Mouse (Mus musculus) liver, embryonic 16.5 days (tissue): Measurements from ENCODE around the gene Mxra7. TPM values are rescaled to one million over a fixed set of nuclear protein-coding genes. Genes with fewer than 3 reads are reported as not detected.
A peak's percentile ranks its signal among the peaks of the same experiment; 100 is the strongest.
"Not testable (repeated sequence)": the region's sequence is repeated elsewhere in the genome, so short reads cannot be mapped to it uniquely, and the experiment has no call there.

Experiments
- ATAC-seq: fragments of 200-750 bp; cut with Nextera tagmentation; 2 replicates; pipeline ENCODE4 v1.8.0; 2017; ENCODE audit warnings: low read depth, mild to moderate bottlenecking, moderate number of reproducible peaks, moderate library complexity
- H3K27ac ChIP-seq: fragments of 300-500 bp; sonication (generic); 2 replicates; pipeline ENCODE4 v1.5.1; 2014; ENCODE audit warnings: mild to moderate bottlenecking, low read length
- H3K27me3 ChIP-seq: fragments of 300-500 bp; sonication (generic); 2 replicates; pipeline ENCODE4 v1.6.1; 2014; ENCODE audit warnings: low read depth, low read length, mixed read lengths; ENCODE audit not compliant: control insufficient read depth, insufficient read depth
- H3K36me3 ChIP-seq: fragments of 300-500 bp; sonication (generic); 2 replicates; pipeline ENCODE4 v1.6.1; 2014; ENCODE audit warnings: mild to moderate bottlenecking; ENCODE audit not compliant: control insufficient read depth, insufficient read depth
- H3K4me1 ChIP-seq: fragments of 300-500 bp; sonication (generic); 2 replicates; pipeline ENCODE4 v1.6.1; 2014; ENCODE audit warnings: low read depth, low read length, mixed read lengths; ENCODE audit not compliant: control insufficient read depth
- H3K4me2 ChIP-seq: fragments of 300-500 bp; sonication (generic); 2 replicates; pipeline ENCODE4 v1.6.1; 2014; ENCODE audit warnings: low read depth, low read length, mixed read lengths
- H3K4me3 ChIP-seq: fragments of 300-500 bp; sonication (generic); 2 replicates; pipeline ENCODE4 v1.5.1; 2014; ENCODE audit warnings: low read depth, mild to moderate bottlenecking, low read length
- H3K9ac ChIP-seq: fragments of 300-500 bp; sonication (generic); 2 replicates; pipeline ENCODE4 v1.6.1; 2014; ENCODE audit warnings: low read depth, low read length
- H3K9me3 ChIP-seq: fragments of 300-500 bp; sonication (generic); replicated peaks from 2 replicates; pipeline ENCODE4 v1.6.1; 2016; ENCODE audit warnings: low read length; ENCODE audit not compliant: control insufficient read depth
- WGBS: fragments of 180-500 bp; shearing (Covaris S2); extraction: QIAGEN DNeasy Blood & Tissue Kit; methylation state at CpG from one replicate; pipeline ENCODE4 v1.1.7; 2014; ENCODE audit not compliant: insufficient replicate concordance; 5-methylcytosine and 5-hydroxymethylcytosine counted together
- polyA plus RNA-seq: library from polyadenylated mRNA; unstranded; fragments of >200 nt; fragmentation: Nextera tagmentation; extraction: Ambion mirVana; gene quantifications from 2 replicates; pipeline ENCODE4 v1.2.1, GENCODE M21; 2015

Mxra7 gene
- polyA plus RNA-seq, 1 experiment from 2014 or later, result 1.4 TPM

- not testable (repeated sequence) for H3K4me1 ChIP-seq, ATAC-seq, H3K27me3 ChIP-seq, H3K27ac ChIP-seq, H3K9me3 ChIP-seq, H3K4me3 ChIP-seq, H3K4me2 ChIP-seq, H3K9ac ChIP-seq
- WGBS, result 64% methylated on average over 2 of the region's 2 CpGs
- peaks cover 35% of the 10 kb centered on the region for H3K36me3 ChIP-seq
Observed at GRCm38 (mm10) chr11:116848877-116849178, 21.0 kb upstream of the Mxra7 start.

GRCm38 (mm10) chr11:116848086-116848876, 20.4 kb upstream of the Mxra7 start:
- Histone ChIP-seq H3K9me3 (no peaks in the 10 kb centered on the region), H3K4me1 (peaks cover 7% of the 10 kb centered on the region), H3K36me3 (peaks cover 35% of the 10 kb centered on the region), H3K27ac (no peak overlapping the region), H3K9ac (no peak overlapping the region), H3K4me3 (no peak overlapping the region), H3K27me3 (no peaks in the 10 kb centered on the region), H3K4me2 (no peak overlapping the region)
- no peak for ATAC-seq
- 63% methylated on average over 5 of the region's 5 CpGs for WGBS

GRCm38 (mm10) chr11:116847187-116848085, 19.6 kb upstream of the Mxra7 start:
- WGBS, result 90% methylated on average over 3 of the region's 3 CpGs
- peaks cover 35% of the 10 kb centered on the region for H3K36me3 ChIP-seq

GRCm38 (mm10) chr11:116846593-116847181, 18.8 kb upstream of the Mxra7 start:
- 73% methylated on average over 4 of the region's 4 CpGs for WGBS
- no peak overlapping the region for H3K4me2 ChIP-seq
- H3K9me3 ChIP-seq, result no peaks in the 10 kb centered on the region
- H3K9ac ChIP-seq, result no peak overlapping the region
- no peak overlapping the region for H3K27ac ChIP-seq
- peaks cover 8% of the 10 kb centered on the region for H3K4me1 ChIP-seq
- peaks cover 33% of the 10 kb centered on the region for H3K36me3 ChIP-seq
- no peak overlapping the region for H3K4me3 ChIP-seq
- no peak for ATAC-seq
- no peaks in the 10 kb centered on the region for H3K27me3 ChIP-seq

More at GRCm38 (mm10) chr11:116847187-116848085, 19.6 kb upstream of the Mxra7 start:
- H3K27me3 ChIP-seq, result no peaks in the 10 kb centered on the region
- H3K4me1 ChIP-seq, result peaks cover 7% of the 10 kb centered on the region
- H3K9ac ChIP-seq, result no peak overlapping the region
- H3K27ac ChIP-seq, result no peak overlapping the region
- H3K4me3 ChIP-seq, result no peak overlapping the region
- H3K9me3 ChIP-seq, result no peaks in the 10 kb centered on the region
- H3K4me2 ChIP-seq, result no peak overlapping the region
- ATAC-seq, result no peak

GRCm38 (mm10) chr11:116843261-116844233, 15.7 kb upstream of the Mxra7 start, which contains the start of the genes Mettl23 and Jmjd6:
TSS of gene Mettl23 (plus strand) at chr11:116843278.
TSS of gene Jmjd6 (minus strand) at chr11:116843449.
- peak within 1 kb of the TSS; percentile 98 for H3K4me2 ChIP-seq
- WGBS, result under 1% methylated on average over 71 of the region's 72 CpGs
- no peaks in the 10 kb centered on the region for H3K9me3 ChIP-seq
- ATAC-seq, result peak; percentile 95
- H3K27ac ChIP-seq, result peak within 1 kb of the TSS; percentile 99
- H3K36me3 ChIP-seq, result peaks cover 28% of the 10 kb centered on the region
- peaks cover 28% of the 10 kb centered on the region for H3K4me1 ChIP-seq
- H3K9ac ChIP-seq, result peak within 1 kb of the TSS; percentile 95
- H3K4me3 ChIP-seq, result peak within 1 kb of the TSS; percentile 80
- no peaks in the 10 kb centered on the region for H3K27me3 ChIP-seq

- ATAC-seq, result peak; percentile 63
- Histone ChIP-seq H3K4me1 (peaks cover 28% of the 10 kb centered on the region), H3K4me2 (peak overlapping the region; percentile 98), H3K9me3 (no peaks in the 10 kb centered on the region), H3K36me3 (peaks cover 27% of the 10 kb centered on the region), H3K27ac (peak overlapping the region; percentile 99), H3K4me3 (peak overlapping the region; percentile 80), H3K27me3 (no peaks in the 10 kb centered on the region), H3K9ac (peak overlapping the region; percentile 95)
- under 1% methylated on average over 69 of the region's 73 CpGs for WGBS
Observed at GRCm38 (mm10) chr11:116842531-116843260, 14.8 kb upstream of the Mxra7 start.

- Histone ChIP-seq H3K36me3 (peaks cover 42% of the 10 kb centered on the region), H3K4me2 (peak overlapping the region; percentile 98), H3K9me3 (no peaks in the 10 kb centered on the region), H3K4me1 (peaks cover 28% of the 10 kb centered on the region), H3K27me3 (no peaks in the 10 kb centered on the region), H3K9ac (peak overlapping the region; percentile 7; the same call in 1 of the 2 replicates), H3K27ac (no peak overlapping the region), H3K4me3 (peak overlapping the region; percentile 80)
- 62% methylated on average over 4 of the region's 4 CpGs for WGBS
- ATAC-seq, result no peak
Observed at GRCm38 (mm10) chr11:116840748-116841147, 12.9 kb upstream of the Mxra7 start.
